Mouse (Mus musculus) bone marrow, adult 2 months (tissue): Measurements from ENCODE around the gene Tmprss9.

Experiments
- CTCF ChIP-seq: fragments of 200-500 bp; IDR thresholded peaks from 2 replicates; pipeline ENCODE4 v1.5.1; 2011; ENCODE audit warnings: low read length, control low read depth; ENCODE audit not compliant: control insufficient read depth, insufficient read depth
- POLR2A ChIP-seq: fragments of 200-500 bp; IDR thresholded peaks from 2 replicates; pipeline ENCODE4 v1.6.1; 2011; ENCODE audit warnings: low read depth, mild to moderate bottlenecking, control low read depth, low read length, borderline replicate concordance; ENCODE audit not compliant: control insufficient read depth

DNA sequence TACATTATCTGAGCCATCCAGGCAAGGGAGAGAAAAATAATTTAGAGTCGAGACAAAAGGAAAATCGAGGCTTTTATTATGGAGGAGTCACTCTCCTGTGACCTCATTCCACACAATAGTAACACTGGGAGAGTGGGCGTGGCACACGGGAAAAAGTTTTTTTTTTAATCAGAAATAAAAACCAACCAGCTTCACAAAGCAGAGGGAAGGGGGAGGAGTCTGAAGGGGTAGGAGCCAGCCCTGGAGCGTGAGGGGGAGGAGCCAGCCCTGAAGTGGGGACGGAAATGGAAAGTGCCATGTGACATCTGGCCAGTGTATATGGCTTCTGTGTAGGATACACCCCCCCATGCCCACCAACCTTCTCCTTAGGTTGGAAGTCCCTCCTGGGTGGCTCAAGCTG is 76.9 kb downstream of the Tmprss9 start:
- no peak for TF ChIP-seq CTCF
- TF ChIP-seq POLR2A, result no peak
